Mouse (Mus musculus): Measurements from ENCODE around the gene Nit1. TPM values are rescaled to one million over a fixed set of nuclear protein-coding genes. Genes with fewer than 3 reads are reported as not detected.

Gene Nit1
- polyA plus RNA-seq, 1 experiment: 74.2 TPM

- no peak overlapping the region for H3K4me3 ChIP-seq (ENCODE audit: control insufficient read depth, low read depth, low read length)
- no peaks in the 10 kb centered on the region for H3K4me1 ChIP-seq (ENCODE audit: control insufficient read depth, insufficient read depth, low read length)
- H3K36me3 ChIP-seq (ENCODE audit: control insufficient read depth, insufficient read depth, low read length): no peaks in the 10 kb centered on the region
- TF ChIP-seq CTCF (IDR thresholded peaks at IDR 0.05; ENCODE audit: control insufficient read depth, insufficient read depth, insufficient replicate concordance, low read depth, low read length) (no peak), POLR2A (IDR thresholded peaks at IDR 0.05; ENCODE audit: control insufficient read depth, low read depth, low read length) (no peak)
- no peaks in the 10 kb centered on the region for H3K27me3 ChIP-seq (ENCODE audit: control insufficient read depth, insufficient read depth, low read length)
- no peak overlapping the region for H3K27ac ChIP-seq (ENCODE audit: control insufficient read depth, insufficient read depth, low read depth, low read length)
Measured at GRCm38 (mm10) chr1:171382096-171382620, 36.7 kb upstream of the Nit1 start.

- TF ChIP-seq POLR2A (IDR thresholded peaks at IDR 0.05; ENCODE audit: control insufficient read depth, low read depth, low read length) (no peak), CTCF (IDR thresholded peaks at IDR 0.05; ENCODE audit: control insufficient read depth, insufficient read depth, insufficient replicate concordance, low read depth, low read length) (peak; percentile 39; the same call in 1 of the 2 replicates)
- H3K27me3 ChIP-seq (ENCODE audit: control insufficient read depth, insufficient read depth, low read length): no peaks in the 10 kb centered on the region
- H3K4me1 ChIP-seq (ENCODE audit: control insufficient read depth, insufficient read depth, low read length): no peaks in the 10 kb centered on the region
- no peaks in the 10 kb centered on the region for H3K36me3 ChIP-seq (ENCODE audit: control insufficient read depth, insufficient read depth, low read length)
- H3K27ac ChIP-seq (ENCODE audit: control insufficient read depth, insufficient read depth, low read depth, low read length): no peak overlapping the region
- no peak overlapping the region for H3K4me3 ChIP-seq (ENCODE audit: control insufficient read depth, low read depth, low read length)
Measured at GRCm38 (mm10) chr1:171379935-171380599, 34.6 kb upstream of the Nit1 start.

- Histone ChIP-seq H3K4me1 (ENCODE audit: control insufficient read depth, insufficient read depth, low read length) (peaks cover under 1% of the 10 kb centered on the region), H3K4me3 (ENCODE audit: control insufficient read depth, low read depth, low read length) (no peak overlapping the region), H3K27me3 (ENCODE audit: control insufficient read depth, insufficient read depth, low read length) (no peaks in the 10 kb centered on the region), H3K36me3 (ENCODE audit: control insufficient read depth, insufficient read depth, low read length) (no peaks in the 10 kb centered on the region), H3K27ac (ENCODE audit: control insufficient read depth, insufficient read depth, low read depth, low read length) (no peak overlapping the region)
- no peak for TF ChIP-seq POLR2A (IDR thresholded peaks at IDR 0.05; ENCODE audit: control insufficient read depth, low read depth, low read length)
Measured at GRCm38 (mm10) chr1:171378298-171378697, 32.9 kb upstream of the Nit1 start.

- Histone ChIP-seq H3K36me3 (ENCODE audit: control insufficient read depth, insufficient read depth, low read length) (no peaks in the 10 kb centered on the region), H3K27ac (ENCODE audit: control insufficient read depth, insufficient read depth, low read depth, low read length) (no peak overlapping the region)
Measured at GRCm38 (mm10) chr1:171375646-171376097, 30.2 kb upstream of the Nit1 start.

GRCm38 (mm10) chr1:171373946-171374345, 28.5 kb upstream of the Nit1 start:
- H3K27ac ChIP-seq (ENCODE audit: control insufficient read depth, insufficient read depth, low read depth, low read length): no peak overlapping the region
- TF ChIP-seq CTCF (IDR thresholded peaks at IDR 0.05; ENCODE audit: control insufficient read depth, insufficient read depth, insufficient replicate concordance, low read depth, low read length) (no peak), POLR2A (IDR thresholded peaks at IDR 0.05; ENCODE audit: control insufficient read depth, low read depth, low read length) (no peak)
- no peaks in the 10 kb centered on the region for H3K36me3 ChIP-seq (ENCODE audit: control insufficient read depth, insufficient read depth, low read length)
- no peaks in the 10 kb centered on the region for H3K27me3 ChIP-seq (ENCODE audit: control insufficient read depth, insufficient read depth, low read length)
- peaks cover 2% of the 10 kb centered on the region for H3K4me1 ChIP-seq (ENCODE audit: control insufficient read depth, insufficient read depth, low read length)
- H3K4me3 ChIP-seq (ENCODE audit: control insufficient read depth, low read depth, low read length): no peak overlapping the region

More at GRCm38 (mm10) chr1:171375646-171376097, 30.2 kb upstream of the Nit1 start:
- H3K4me1 ChIP-seq (ENCODE audit: control insufficient read depth, insufficient read depth, low read length): peaks cover 2% of the 10 kb centered on the region
- no peaks in the 10 kb centered on the region for H3K27me3 ChIP-seq (ENCODE audit: control insufficient read depth, insufficient read depth, low read length)
- no peak overlapping the region for H3K4me3 ChIP-seq (ENCODE audit: control insufficient read depth, low read depth, low read length)
- TF ChIP-seq CTCF (IDR thresholded peaks at IDR 0.05; ENCODE audit: control insufficient read depth, insufficient read depth, insufficient replicate concordance, low read depth, low read length) (no peak), POLR2A (IDR thresholded peaks at IDR 0.05; ENCODE audit: control insufficient read depth, low read depth, low read length) (no peak)

GRCm38 (mm10) chr1:171372880-171373279, 27.4 kb upstream of the Nit1 start:
- H3K27ac ChIP-seq (ENCODE audit: control insufficient read depth, insufficient read depth, low read depth, low read length): no peak overlapping the region
- H3K27me3 ChIP-seq (ENCODE audit: control insufficient read depth, insufficient read depth, low read length): no peaks in the 10 kb centered on the region
- peaks cover 2% of the 10 kb centered on the region for H3K4me1 ChIP-seq (ENCODE audit: control insufficient read depth, insufficient read depth, low read length)
- TF ChIP-seq CTCF (IDR thresholded peaks at IDR 0.05; ENCODE audit: control insufficient read depth, insufficient read depth, insufficient replicate concordance, low read depth, low read length) (no peak), POLR2A (IDR thresholded peaks at IDR 0.05; ENCODE audit: control insufficient read depth, low read depth, low read length) (no peak)
- no peaks in the 10 kb centered on the region for H3K36me3 ChIP-seq (ENCODE audit: control insufficient read depth, insufficient read depth, low read length)
- no peak overlapping the region for H3K4me3 ChIP-seq (ENCODE audit: control insufficient read depth, low read depth, low read length)

- TF ChIP-seq CTCF (IDR thresholded peaks at IDR 0.05; ENCODE audit: control insufficient read depth, insufficient read depth, insufficient replicate concordance, low read depth, low read length): no peak
- no peak for TF ChIP-seq POLR2A (IDR thresholded peaks at IDR 0.05; ENCODE audit: control insufficient read depth, low read depth, low read length)
- Histone ChIP-seq H3K27ac (ENCODE audit: control insufficient read depth, insufficient read depth, low read depth, low read length) (no peak within 1 kb of the TSS), H3K4me1 (ENCODE audit: control insufficient read depth, insufficient read depth, low read length) (peaks cover 2% of the 10 kb centered on the region), H3K27me3 (ENCODE audit: control insufficient read depth, insufficient read depth, low read length) (no peaks in the 10 kb centered on the region), H3K36me3 (ENCODE audit: control insufficient read depth, insufficient read depth, low read length) (no peaks in the 10 kb centered on the region), H3K4me3 (ENCODE audit: control insufficient read depth, low read depth, low read length) (no peak within 1 kb of the TSS)
Measured at GRCm38 (mm10) chr1:171369845-171370556, 24.6 kb upstream of the Nit1 start, which contains the start of gene Nectin4. Nectin4 (plus strand) TSS chr1:171370099.
